Mouse (Mus musculus): ENCODE data around the gene Ghr. TPM values are rescaled to one million over a fixed set of nuclear protein-coding genes. Genes with fewer than 3 reads are reported as not detected.

Ghr gene
- total RNA-seq, 1 experiment from 2014 or later, result 55.4 TPM

GRCm38 (mm10) chr15:3444448-3445020 is 138.8 kb downstream of the Ghr start:
- DNase-seq, result no peak

- DNase-seq, result peak; percentile 10
Measured at GRCm38 (mm10) chr15:3441506-3442286, 141.6 kb downstream of the Ghr start.

GRCm38 (mm10) chr15:3437381-3437780 is 145.9 kb downstream of the Ghr start:
- no peak for DNase-seq

GRCm38 (mm10) chr15:3435637-3436036 is 147.7 kb downstream of the Ghr start:
- DNase-seq, result no peak

GRCm38 (mm10) chr15:3434461-3434860 is 148.8 kb downstream of the Ghr start:
- no peak for DNase-seq

- no peak for DNase-seq
Measured at GRCm38 (mm10) chr15:3433281-3433680, 150.0 kb downstream of the Ghr start.

- no peak for DNase-seq
Measured at GRCm38 (mm10) chr15:3432823-3433222, 150.5 kb downstream of the Ghr start.

- DNase-seq, result no peak
Measured at GRCm38 (mm10) chr15:3429417-3429816, 153.9 kb downstream of the Ghr start.

GRCm38 (mm10) chr15:3429001-3429400 is 154.3 kb downstream of the Ghr start:
- peak; percentile 5 for DNase-seq

GRCm38 (mm10) chr15:3426401-3426800 is 156.9 kb downstream of the Ghr start:
- DNase-seq, result no peak

- DNase-seq, result peak; percentile 20
Measured at GRCm38 (mm10) chr15:3423177-3423576, 160.1 kb downstream of the Ghr start.

GRCm38 (mm10) chr15:3417699-3418098 is 165.6 kb downstream of the Ghr start:
- DNase-seq, result no peak

GRCm38 (mm10) chr15:3413103-3413502 is 170.2 kb downstream of the Ghr start:
- DNase-seq, result no peak

- no peak for DNase-seq
Measured at GRCm38 (mm10) chr15:3408478-3408877, 174.8 kb downstream of the Ghr start.

GRCm38 (mm10) chr15:3399196-3399595 is 184.1 kb downstream of the Ghr start:
- no peak for DNase-seq

- peak; percentile 5 for DNase-seq
Measured at GRCm38 (mm10) chr15:3397369-3398100, 185.8 kb downstream of the Ghr start.

GRCm38 (mm10) chr15:3396149-3396548 is 187.1 kb downstream of the Ghr start:
- no peak for DNase-seq

- DNase-seq, result no peak
Measured at GRCm38 (mm10) chr15:3395700-3396099, 187.6 kb downstream of the Ghr start.

- DNase-seq, result no peak
Measured at GRCm38 (mm10) chr15:3390722-3391121, 192.6 kb downstream of the Ghr start.

- no peak for DNase-seq
Measured at GRCm38 (mm10) chr15:3389011-3389410, 194.3 kb downstream of the Ghr start.

- DNase-seq, result no peak
Measured at GRCm38 (mm10) chr15:3388485-3388884, 194.8 kb downstream of the Ghr start.

GRCm38 (mm10) chr15:3383788-3384187 is 199.5 kb downstream of the Ghr start:
- DNase-seq, result no peak

GRCm38 (mm10) chr15:3381413-3381812 is 201.9 kb downstream of the Ghr start:
- no peak for DNase-seq
